Mouse (Mus musculus) MN1 (cell line): ENCODE data around the gene Erc1.

Experiments used
- DNase-seq: peaks from one replicate; pipeline ENCODE4 v3.0.0-alpha.2; 2016; ENCODE audit warnings: low spot score

Gene Erc1

DNA sequence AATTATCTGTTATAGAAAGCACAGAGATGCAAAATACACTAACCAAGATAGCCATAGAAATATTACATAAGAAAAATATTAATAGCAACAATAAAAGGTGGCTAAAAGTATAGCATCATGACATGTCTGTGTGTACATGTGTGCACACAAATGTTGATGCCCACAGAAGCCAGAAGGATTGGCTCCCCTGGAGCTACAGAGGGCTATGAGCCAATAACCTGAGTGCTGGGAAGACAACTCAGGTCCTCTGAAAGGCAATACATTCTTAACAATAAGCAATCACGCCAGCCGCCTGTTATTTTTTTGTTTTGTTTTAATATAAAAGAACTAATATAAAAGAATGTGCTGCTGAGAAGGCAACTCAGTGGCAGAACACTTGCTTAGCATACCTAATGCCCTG lies 44.7 kb downstream of the Erc1 start:
- no peak for DNase-seq

GRCm38 (mm10) chr6:119796911-119797486 lies 51.0 kb downstream of the Erc1 start:
- DNase-seq: no peak

DNA sequence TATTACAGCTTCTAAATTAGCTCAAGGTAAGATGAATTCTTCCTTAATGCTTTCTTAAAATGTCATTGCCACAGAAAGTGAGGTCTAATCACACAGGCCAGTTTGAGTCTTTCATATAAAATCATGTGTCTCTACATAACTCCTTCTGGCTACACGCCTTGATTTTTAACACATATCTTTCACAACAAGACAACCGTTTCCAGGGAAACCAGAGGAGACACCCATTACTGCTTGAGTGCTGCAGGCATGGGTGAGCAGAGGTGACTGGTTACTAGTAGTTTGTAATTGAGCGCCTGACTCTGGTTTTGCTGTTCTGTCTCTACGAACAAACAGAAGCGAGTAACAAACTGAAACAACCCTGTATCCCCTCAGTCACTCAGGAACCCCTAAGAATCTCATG lies 51.7 kb downstream of the Erc1 start:
- DNase-seq: no peak

- peak; percentile 69 for DNase-seq
These were observed 55.4 kb downstream of the Erc1 start for GRCm38 (mm10) chr6:119792562-119792961.

GRCm38 (mm10) chr6:119782416-119782815 lies 65.6 kb downstream of the Erc1 start:
- DNase-seq: no peak

DNA sequence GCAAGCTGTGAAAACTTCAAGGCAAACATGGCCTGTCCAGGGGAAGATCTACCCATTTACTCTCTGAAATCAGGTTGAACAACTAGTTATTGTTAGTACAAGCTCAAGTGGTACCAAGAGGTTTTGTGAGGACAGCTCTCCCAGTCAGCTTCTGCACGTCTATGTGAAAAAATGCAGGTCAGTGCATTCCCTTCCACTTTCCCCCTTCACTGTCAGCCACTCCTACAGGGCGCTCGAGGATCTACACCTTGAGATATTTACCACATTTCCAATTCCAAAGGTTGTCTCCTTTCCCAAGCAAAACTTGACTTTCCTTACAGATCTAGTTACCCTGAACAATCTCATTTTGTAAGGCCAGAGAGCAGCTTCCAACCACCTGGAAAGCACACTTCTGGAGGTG lies 66.9 kb downstream of the Erc1 start:
- DNase-seq: no peak

DNA sequence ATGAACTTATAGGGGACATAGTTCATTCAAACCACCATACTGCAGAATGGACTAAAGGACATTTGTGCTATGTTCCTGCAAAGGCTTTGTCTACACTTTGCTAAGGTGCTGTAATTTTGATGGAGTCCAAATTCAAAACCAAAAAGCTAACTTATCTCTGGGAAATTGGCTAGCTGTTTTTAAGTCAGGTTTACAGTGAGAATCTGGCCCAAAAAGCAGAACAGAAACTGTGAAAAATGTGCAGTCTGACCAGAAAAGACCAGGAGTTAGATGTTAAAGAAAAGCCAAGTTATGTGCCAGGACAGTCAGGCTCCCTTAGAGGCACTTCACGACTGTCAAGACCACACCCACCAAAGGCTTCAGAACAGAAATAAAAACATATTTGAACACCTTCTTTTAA lies 79.2 kb downstream of the Erc1 start:
- no peak for DNase-seq

DNA sequence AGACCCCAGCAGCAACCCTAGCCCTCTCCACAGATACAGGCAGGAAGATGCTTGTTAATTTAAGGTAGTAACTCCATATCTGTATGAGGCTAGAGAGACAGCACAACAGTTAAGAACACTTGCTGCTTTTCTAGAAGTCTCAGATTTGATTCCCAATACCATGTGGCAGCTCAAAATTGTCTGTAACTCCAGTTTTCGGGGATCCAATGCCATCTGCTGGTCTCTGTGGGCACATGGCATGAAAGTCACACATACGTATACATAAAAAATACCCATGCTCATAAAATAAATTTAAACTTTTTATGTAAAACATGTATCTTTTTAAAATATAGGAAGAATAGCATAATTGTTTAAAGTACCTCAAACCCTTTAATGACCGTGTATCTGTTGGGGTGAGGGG lies 83.6 kb downstream of the Erc1 start:
- no peak for DNase-seq

DNA sequence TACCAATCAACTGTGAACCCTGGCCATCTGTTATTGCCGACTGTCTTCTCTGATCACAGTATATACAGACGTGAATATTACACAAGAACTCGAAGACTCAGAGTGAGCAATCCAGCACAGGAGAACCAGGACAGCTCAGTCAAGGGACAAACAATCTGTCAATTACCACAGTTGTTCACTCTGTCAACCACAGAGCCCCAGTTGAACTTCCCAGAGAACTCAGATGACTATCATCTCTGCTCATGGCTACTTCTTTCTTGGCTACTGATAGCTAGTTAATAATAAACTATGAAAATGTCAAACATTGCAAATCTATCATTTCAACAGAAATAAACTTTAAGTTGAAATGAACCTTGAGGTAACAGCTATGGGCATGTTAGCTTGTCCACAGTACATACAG lies 88.1 kb downstream of the Erc1 start:
- no peak for DNase-seq

GRCm38 (mm10) chr6:119758490-119758889 lies 89.5 kb downstream of the Erc1 start:
- DNase-seq: no peak

GRCm38 (mm10) chr6:119757796-119758195 lies 90.2 kb downstream of the Erc1 start:
- no peak for DNase-seq

GRCm38 (mm10) chr6:119755866-119756265 lies 92.1 kb downstream of the Erc1 start:
- DNase-seq: no peak

GRCm38 (mm10) chr6:119749093-119749635 lies 98.8 kb downstream of the Erc1 start:
- DNase-seq: no peak

GRCm38 (mm10) chr6:119741861-119742260 lies 106.1 kb downstream of the Erc1 start:
- DNase-seq: no peak

DNA sequence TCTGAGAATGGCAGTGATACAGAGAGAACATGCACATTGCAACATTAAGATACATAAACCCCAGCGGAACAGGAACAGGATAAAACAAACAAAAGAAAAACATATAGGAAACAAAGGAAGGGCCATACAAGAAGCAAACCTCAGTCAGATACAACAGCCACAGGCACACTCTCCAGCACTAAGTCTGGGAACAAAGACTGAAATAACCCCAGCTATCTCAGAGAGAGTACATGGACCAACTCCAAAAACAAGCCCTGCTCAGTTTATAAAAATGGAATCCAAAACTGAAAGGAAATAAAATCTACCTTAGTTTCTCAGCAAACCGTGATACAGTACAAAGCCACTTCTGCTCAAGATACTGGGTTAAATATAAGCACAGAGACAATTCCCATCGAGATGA lies 107.4 kb downstream of the Erc1 start:
- DNase-seq: no peak

DNA sequence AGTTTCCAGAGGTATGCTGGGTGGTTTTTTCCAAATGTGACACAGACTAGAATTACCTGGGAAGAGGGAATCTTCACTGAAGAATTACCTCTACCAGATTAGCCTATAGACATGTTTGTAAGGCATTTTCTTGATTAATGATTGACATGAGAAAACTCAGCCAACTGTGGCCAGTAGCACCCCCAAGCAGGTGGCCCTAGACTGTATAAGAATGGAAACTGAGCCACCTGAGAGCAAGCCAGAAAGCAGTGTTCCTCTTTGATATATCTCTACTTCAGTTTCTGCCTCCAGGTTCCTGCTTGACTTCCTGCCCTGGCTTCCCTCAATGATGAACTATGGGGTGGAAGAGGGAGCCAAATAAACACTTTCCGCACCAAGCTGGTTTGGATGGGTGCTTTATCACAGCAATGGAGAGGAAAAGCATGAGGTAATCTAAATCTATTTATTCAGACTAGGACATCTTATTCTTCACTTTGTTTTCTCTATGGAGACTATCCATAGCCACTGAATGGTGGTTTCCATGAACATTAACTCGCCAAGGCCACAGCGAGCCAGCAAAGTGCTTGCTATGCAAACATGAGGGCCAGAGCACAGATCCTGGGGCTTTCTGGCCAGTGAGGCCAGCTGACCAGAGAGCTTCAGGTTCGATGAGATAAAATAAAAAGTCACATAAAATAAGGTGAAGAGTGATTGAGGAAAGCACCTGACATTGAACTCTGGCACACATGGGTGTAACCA lies 109.2 kb downstream of the Erc1 start:
- DNase-seq: no peak

- no peak for DNase-seq
These were observed 110.3 kb downstream of the Erc1 start for GRCm38 (mm10) chr6:119737716-119738115.

DNA sequence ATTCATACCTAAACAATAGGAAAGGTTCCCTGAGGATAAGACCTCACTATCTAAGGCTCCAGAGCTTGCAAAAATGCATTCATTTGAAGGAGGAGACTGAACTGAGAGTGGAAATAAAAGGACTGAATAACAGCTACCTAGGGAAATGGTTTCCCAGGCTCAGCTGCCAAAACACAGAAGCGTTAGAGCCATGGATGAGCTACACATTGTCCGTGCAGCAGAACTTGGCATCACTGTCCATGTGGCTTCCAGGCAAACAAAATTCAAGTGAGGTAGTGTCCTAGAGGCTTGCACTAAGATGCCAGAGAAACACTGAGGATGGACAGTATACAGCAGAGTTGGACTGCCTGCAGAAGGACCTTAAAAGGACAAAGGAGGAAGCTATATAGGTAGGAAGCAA lies 112.0 kb downstream of the Erc1 start:
- DNase-seq: no peak

DNA sequence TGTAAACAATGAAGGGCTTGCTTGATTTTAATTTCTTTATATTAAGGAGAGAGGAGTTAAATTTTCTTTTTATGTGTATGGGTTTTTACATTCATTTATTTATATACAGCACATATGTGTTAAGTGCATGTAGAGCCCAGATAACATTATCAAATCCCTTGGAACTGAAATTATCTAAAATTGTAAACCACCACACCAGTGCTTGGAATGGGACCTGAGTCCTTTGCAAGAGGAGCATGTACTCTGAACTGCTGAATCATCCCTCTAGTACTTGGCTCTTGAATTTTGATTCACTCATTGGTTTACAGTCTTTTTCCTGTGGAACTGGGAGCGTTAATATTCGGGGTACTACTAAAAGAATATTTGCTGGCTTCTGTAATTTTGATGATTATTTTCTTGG lies 116.8 kb downstream of the Erc1 start:
- no peak for DNase-seq

DNA sequence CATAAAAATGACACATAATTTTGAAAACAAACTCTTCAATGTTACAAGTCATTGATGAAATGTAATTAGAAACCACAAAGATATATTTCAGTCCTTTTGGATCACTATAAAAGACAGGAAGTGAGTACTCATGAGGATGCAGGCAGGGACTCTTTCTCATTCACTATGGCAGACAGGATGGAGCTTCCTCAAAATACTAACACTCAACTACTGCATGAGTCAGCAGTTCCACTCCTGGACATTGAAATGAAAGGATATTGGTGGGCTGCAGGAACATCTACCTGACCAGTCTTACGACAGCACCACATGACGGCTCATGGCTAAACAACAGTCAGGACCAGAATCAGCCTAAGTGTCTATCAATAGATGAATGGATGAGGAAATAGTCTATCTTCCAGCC lies 132.7 kb downstream of the Erc1 start:
- DNase-seq: no peak

DNA sequence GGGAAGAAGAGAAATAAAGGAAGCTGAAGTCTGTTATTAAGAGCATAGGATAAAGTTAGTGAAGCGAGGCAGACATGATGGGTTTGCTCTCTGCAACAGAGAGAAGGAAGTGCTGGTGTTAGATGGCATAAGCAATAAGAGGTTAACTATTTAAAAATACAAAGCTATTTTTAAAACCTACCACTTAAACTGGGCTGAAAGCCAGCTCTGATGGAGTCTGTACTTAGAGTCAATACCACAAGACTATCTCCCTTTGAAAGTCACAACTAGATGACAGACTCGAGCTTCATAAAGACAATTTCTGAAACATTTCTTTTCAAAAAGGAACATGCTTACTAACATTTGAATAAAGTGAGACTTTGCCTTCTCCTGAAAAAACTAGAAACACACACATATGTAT lies 134.0 kb downstream of the Erc1 start:
- no peak for DNase-seq

DNA sequence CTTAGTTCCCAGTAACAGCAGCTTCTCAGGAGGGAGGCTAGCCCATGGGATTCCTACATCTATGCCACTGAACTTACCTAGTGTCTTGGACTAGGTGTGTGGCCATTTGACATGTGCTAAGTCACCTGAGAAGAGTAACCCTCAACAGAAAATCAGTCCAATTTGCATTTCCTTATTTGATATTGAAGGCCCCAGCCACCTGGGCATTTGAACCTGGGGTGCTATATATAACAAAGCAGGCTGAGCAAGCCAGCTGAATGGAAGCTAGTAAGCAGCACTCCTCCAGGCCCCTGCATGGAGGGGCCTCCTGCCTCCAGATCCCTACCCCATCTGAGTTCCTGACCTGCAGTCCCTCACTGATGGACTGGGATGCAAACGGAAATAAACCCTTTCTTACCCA lies 135.5 kb downstream of the Erc1 start:
- DNase-seq: no peak

- DNase-seq: no peak
These were observed 136.2 kb downstream of the Erc1 start for GRCm38 (mm10) chr6:119711649-119712305.
